Mouse (Mus musculus) intestine, embryonic 14.5 days (tissue): Measurements from ENCODE around the gene Afmid. TPM values are rescaled to one million over a fixed set of nuclear protein-coding genes. Genes with fewer than 3 reads are reported as not detected.

Experiments
- ATAC-seq: fragments of 200-750 bp; cut with Nextera tagmentation; replicated peaks from 2 replicates; pipeline ENCODE4 v1.8.0; 2017; ENCODE audit warnings: low read depth, moderate number of reproducible peaks, moderate TSS enrichment, moderate library complexity; ENCODE audit not compliant: low FRiP score, low TSS enrichment
- DNase-seq: peaks from one replicate; pipeline ENCODE4 v3.0.0-alpha.2; 2018; ENCODE audit warnings: low spot score
- H3K27ac ChIP-seq: fragments of 300-500 bp; sonication (generic); 2 replicates; pipeline ENCODE4 v1.5.1; 2014; ENCODE audit warnings: low read depth, mild to moderate bottlenecking, control low read depth
- H3K27me3 ChIP-seq: fragments of 300-500 bp; sonication (generic); replicated peaks from 2 replicates; pipeline ENCODE4 v1.6.1; 2014; ENCODE audit warnings: low read length, control low read depth; ENCODE audit not compliant: control insufficient read depth, insufficient read depth
- H3K36me3 ChIP-seq: fragments of 300-500 bp; sonication (generic); 2 replicates; pipeline ENCODE4 v1.6.1; 2014; ENCODE audit warnings: low read length, control low read depth; ENCODE audit not compliant: control insufficient read depth, insufficient read depth
- H3K4me1 ChIP-seq: fragments of 300-500 bp; sonication (generic); replicated peaks from 2 replicates; pipeline ENCODE4 v1.6.1; 2014; ENCODE audit warnings: low read length, control low read depth, mixed read lengths; ENCODE audit not compliant: control insufficient read depth, insufficient read depth
- H3K4me2 ChIP-seq: fragments of 300-500 bp; sonication (generic); 2 replicates; pipeline ENCODE4 v1.6.1; 2014; ENCODE audit warnings: low read length
- H3K4me3 ChIP-seq: fragments of 300-500 bp; sonication (generic); 2 replicates; pipeline ENCODE4 v1.5.1; 2014; ENCODE audit warnings: low read depth, low read length, control low read depth, mixed read lengths
- H3K9ac ChIP-seq: fragments of 300-500 bp; sonication (generic); 2 replicates; pipeline ENCODE4 v1.6.1; 2014; ENCODE audit warnings: mild to moderate bottlenecking, low read length
- H3K9me3 ChIP-seq: fragments of 300-500 bp; sonication (generic); 2 replicates; pipeline ENCODE4 v1.6.1; 2016; ENCODE audit warnings: low read length, control low read depth; ENCODE audit not compliant: control insufficient read depth
- WGBS: fragments of 180-500 bp; shearing (Covaris S2); extraction: QIAGEN DNeasy Blood & Tissue Kit; methylation state at CpG from one replicate; pipeline ENCODE4 v1.1.7; 2014; 5-methylcytosine and 5-hydroxymethylcytosine counted together
- polyA plus RNA-seq: library from polyadenylated mRNA; unstranded; fragments of >200 nt; fragmentation: Nextera tagmentation; extraction: Ambion mirVana; gene quantifications from 2 replicates; pipeline ENCODE4 v1.2.1, GENCODE M21; 2014

Afmid gene
- polyA plus RNA-seq, 1 experiment from 2014 or later = 6.6 TPM

DNA sequence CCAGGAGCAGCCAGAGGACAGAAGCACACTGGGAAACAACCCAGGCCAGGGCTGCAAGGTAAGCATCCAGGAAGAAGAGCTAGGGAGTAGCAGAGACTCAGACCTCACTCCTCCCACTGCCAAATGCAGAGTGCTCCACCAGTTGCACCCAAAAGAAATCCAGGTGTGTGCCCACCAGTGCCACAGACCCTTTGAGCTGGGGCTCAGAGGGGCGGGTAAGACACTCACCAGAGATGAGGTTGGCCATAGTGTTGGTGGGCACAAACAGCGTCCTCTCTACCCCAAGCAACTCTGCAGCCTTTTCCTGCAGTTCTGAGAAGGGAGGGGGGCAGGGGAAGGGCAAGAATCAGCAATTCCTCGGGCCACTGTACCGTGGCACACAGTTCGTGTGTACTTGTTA lies 45.7 kb downstream of the Afmid start:
- ATAC-seq (no peak), DNase-seq (no peak)
- Histone ChIP-seq H3K4me1 (peaks cover 3% of the 10 kb centered on the region; the same call in 1 of the 2 replicates), H3K9me3 (no peaks in the 10 kb centered on the region), H3K27me3 (no peaks in the 10 kb centered on the region), H3K36me3 (no peaks in the 10 kb centered on the region), H3K9ac (no peak overlapping the region), H3K4me3 (no peak overlapping the region), H3K4me2 (no peak overlapping the region), H3K27ac (no peak overlapping the region)
- 63% methylated on average over 5 of the region's 5 CpGs for WGBS

- Histone ChIP-seq H3K4me3 (no peak overlapping the region; the same call in 1 of the 2 replicates), H3K27me3 (no peaks in the 10 kb centered on the region), H3K4me2 (peak overlapping the region; percentile 98), H3K36me3 (no peaks in the 10 kb centered on the region), H3K27ac (no peak overlapping the region), H3K9ac (no peak overlapping the region), H3K4me1 (peaks cover 3% of the 10 kb centered on the region; the same call in 1 of the 2 replicates), H3K9me3 (no peaks in the 10 kb centered on the region)
- DNase-seq (no peak), ATAC-seq (no peak)
- 59% methylated on average over 12 of the region's 12 CpGs for WGBS
Measured at GRCm38 (mm10) chr11:117871911-117872584, 46.3 kb downstream of the Afmid start.

GRCm38 (mm10) chr11:117872861-117873608 lies 47.3 kb downstream of the Afmid start, which contains the start of gene Tha1:
TSS of gene Tha1 (minus strand) at chr11:117873481.
- peak; percentile 85 for DNase-seq
- 0 out of 2 replicates have a peak within 1 kb of the TSS, but pooled peaks have one; percentile 33 for H3K27ac ChIP-seq
- peaks cover 4% of the 10 kb centered on the region for H3K4me1 ChIP-seq
- H3K9ac ChIP-seq = peak within 1 kb of the TSS; percentile 69
- no peaks in the 10 kb centered on the region for H3K9me3 ChIP-seq
- peak; percentile 67 for ATAC-seq
- no peaks in the 10 kb centered on the region for H3K27me3 ChIP-seq
- WGBS = 2% methylated on average over 51 of the region's 51 CpGs
- peak within 1 kb of the TSS; percentile 98 for H3K4me2 ChIP-seq
- peak within 1 kb of the TSS; percentile 74 for H3K4me3 ChIP-seq
- H3K36me3 ChIP-seq = no peaks in the 10 kb centered on the region

GRCm38 (mm10) chr11:117874419-117874818 lies 48.7 kb downstream of the Afmid start:
- peaks cover 16% of the 10 kb centered on the region for H3K4me1 ChIP-seq
- H3K27ac ChIP-seq = no peak overlapping the region
- H3K4me2 ChIP-seq = no peak overlapping the region
- no peak for ATAC-seq
- WGBS = 59% methylated on average over 4 of the region's 4 CpGs
- H3K4me3 ChIP-seq = no peak overlapping the region
- DNase-seq = no peak
- H3K27me3 ChIP-seq = no peaks in the 10 kb centered on the region
- H3K9me3 ChIP-seq = no peaks in the 10 kb centered on the region
- H3K36me3 ChIP-seq = no peaks in the 10 kb centered on the region
- H3K9ac ChIP-seq = no peak overlapping the region

DNA sequence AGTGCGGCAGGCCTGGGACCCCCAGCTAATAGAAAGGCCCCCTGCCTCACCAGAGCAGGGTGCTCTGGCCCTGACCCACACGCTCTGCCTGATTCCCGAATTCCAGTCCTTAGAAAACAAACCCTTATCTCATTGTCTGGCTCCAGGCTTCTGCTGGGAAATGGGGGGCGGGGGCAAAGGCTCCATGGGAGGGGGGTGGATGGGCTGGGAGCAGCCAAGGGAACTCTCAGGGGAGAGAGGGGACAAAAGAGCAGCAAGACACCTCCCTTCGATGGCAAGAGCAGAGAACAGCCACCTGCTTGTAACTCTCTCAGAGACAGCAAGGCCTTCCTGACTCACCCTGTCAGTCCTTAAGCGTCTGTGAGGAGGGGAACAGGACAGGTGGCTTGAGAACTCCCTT lies 50.0 kb downstream of the Afmid start:
- H3K4me1 ChIP-seq = peaks cover 13% of the 10 kb centered on the region

DNA sequence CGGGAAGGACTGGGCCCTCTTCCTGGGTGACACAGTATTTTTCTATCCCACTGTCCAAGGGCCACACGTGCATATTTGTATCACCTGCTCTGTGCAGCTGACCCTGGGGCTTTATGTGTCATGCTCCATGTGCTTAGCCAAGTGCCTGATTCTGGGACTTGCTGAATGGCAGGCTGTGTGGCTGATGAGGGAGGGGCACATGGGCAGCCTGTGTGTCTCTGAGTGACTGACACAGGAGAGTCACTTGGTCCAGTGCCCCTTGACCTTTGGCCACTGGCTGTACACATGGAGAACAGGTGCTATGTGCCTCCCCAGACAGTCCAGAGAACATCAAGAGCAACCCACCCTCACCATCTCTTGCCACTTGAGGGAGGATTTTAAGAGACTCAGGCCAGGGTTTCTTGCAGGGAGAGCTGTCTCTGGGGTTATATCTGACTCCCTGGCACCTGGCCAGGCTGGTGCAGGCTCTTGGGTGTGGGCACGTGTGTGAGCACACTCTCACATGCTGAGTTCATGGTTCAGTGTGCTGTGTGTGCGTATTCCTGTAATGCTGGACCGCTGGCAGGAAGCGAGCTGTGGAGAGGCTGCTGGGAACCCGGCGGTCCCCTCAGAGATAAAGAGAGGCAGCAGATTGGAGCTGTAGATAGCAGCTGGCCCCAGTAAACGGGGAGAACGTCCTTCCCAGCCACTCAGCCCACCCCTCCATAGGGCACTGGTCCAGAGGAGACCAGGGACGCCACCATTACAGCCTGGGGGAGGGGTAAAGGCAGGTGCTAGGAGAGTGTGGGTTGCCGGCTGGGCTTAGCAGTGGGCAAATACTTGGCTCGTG lies 52.4 kb downstream of the Afmid start:
- H3K4me3 ChIP-seq = no peak overlapping the region
- no peaks in the 10 kb centered on the region for H3K36me3 ChIP-seq
- H3K4me1 ChIP-seq = peaks cover 29% of the 10 kb centered on the region
- ATAC-seq = no peak
- no peak for DNase-seq
- WGBS = 32% methylated on average over 12 of the region's 13 CpGs
- H3K4me2 ChIP-seq = peak overlapping the region; percentile 14; the same call in 1 of the 2 replicates
- peak overlapping the region; percentile 33; the same call in 1 of the 2 replicates for H3K27ac ChIP-seq
- no peaks in the 10 kb centered on the region for H3K9me3 ChIP-seq
- no peaks in the 10 kb centered on the region for H3K27me3 ChIP-seq
- H3K9ac ChIP-seq = 0 out of 2 replicates have a peak overlapping the region, but pooled peaks have one; percentile 6

More for the DNA sequence above, 50.0 kb downstream of the Afmid start:
- H3K9ac ChIP-seq = no peak overlapping the region
- ATAC-seq = no peak
- no peaks in the 10 kb centered on the region for H3K36me3 ChIP-seq
- no peak overlapping the region for H3K4me2 ChIP-seq
- no peaks in the 10 kb centered on the region for H3K27me3 ChIP-seq
- no peak overlapping the region for H3K4me3 ChIP-seq
- no peak overlapping the region for H3K27ac ChIP-seq
- whole genome bisulfite sequencing = 29% methylated on average over 6 of the region's 6 CpGs
- no peaks in the 10 kb centered on the region for H3K9me3 ChIP-seq
- no peak for DNase-seq

DNA sequence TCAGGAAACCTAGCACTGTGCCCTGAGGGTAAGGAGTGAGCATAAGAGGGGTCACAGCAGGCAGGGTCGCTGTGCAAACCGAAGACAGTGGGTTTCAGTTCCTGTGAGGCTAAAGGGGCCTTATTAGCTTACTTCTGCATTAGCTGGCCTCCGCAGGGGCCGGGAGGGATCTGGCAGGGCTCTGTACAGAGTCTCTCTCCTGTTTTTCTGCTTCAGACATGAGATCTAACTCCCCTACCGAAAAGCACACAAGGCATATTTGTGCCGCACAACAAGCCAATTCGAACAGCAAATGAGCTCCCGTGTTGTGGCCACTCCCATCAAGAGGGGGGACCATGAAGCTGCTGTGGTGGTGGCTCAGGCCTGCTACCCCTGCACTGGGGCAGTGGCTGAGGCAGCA lies 53.2 kb downstream of the Afmid start:
- peak overlapping the region; percentile 33; the same call in 1 of the 2 replicates for H3K27ac ChIP-seq
- H3K4me2 ChIP-seq = 0 out of 2 replicates have a peak overlapping the region, but pooled peaks have one; percentile 14
- no peak overlapping the region for H3K9ac ChIP-seq
- H3K4me3 ChIP-seq = no peak overlapping the region
- H3K36me3 ChIP-seq = no peaks in the 10 kb centered on the region
- H3K9me3 ChIP-seq = no peaks in the 10 kb centered on the region
- peaks cover 29% of the 10 kb centered on the region for H3K4me1 ChIP-seq
- WGBS = 36% methylated on average over 8 of the region's 8 CpGs
- DNase-seq = no peak
- no peaks in the 10 kb centered on the region for H3K27me3 ChIP-seq
- ATAC-seq = no peak

DNA sequence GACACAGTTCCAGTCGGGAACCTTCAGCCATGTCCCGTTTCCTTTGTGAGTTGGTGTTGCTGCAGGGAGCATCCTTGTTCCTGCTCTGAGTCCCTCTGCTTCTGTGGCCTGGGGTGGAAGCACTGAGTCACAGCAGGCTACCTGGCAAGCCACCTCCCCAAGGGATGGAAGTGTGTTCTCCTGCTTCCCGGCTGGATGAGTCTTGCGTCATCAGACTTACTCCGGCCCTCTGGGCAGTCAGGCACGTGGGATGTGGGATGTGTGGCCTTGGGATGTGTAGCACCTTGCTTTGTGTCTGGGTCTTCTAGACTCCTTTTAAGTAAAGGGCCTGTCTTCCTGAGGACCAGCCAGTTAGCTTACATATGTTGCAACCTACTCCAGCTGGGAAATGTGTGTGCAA lies 54.0 kb downstream of the Afmid start:
- Histone ChIP-seq H3K4me2 (no peak overlapping the region), H3K36me3 (no peaks in the 10 kb centered on the region), H3K9me3 (no peaks in the 10 kb centered on the region), H3K4me3 (no peak overlapping the region), H3K27me3 (no peaks in the 10 kb centered on the region), H3K4me1 (peaks cover 29% of the 10 kb centered on the region), H3K9ac (no peak overlapping the region), H3K27ac (no peak overlapping the region)
- ATAC-seq = no peak
- DNase-seq = no peak
- 82% methylated on average over 6 of the region's 6 CpGs for WGBS
